Mouse (Mus musculus): ENCODE results near the gene Bach1.

DNA sequence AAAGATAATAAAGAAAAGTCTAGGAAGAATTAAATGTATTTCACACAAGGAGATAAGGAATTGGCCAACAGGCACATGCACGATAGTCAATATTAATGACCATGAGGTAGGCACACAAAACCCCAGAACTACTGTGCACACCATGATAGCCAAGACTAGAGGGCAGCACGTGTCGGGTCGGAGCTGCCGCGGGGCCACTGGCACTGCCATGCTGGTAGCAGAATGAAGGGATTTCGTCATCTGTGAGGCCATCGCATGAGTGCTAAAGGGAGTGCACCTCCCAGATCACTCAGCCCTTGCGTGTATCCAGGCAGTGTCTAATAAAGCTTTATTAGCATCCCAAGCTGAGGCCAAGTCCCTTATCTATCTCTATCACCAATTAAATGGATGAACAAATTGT, 11.2 kb downstream of the Bach1 start:
- TF ChIP-seq CTCF (IDR thresholded peaks at IDR 0.05; ENCODE audit: insufficient read depth, low read depth, low read length): no peak
- TF ChIP-seq POLR2A (IDR thresholded peaks at IDR 0.05; ENCODE audit: insufficient read depth, low read depth, low read length): no peak

Data from olfactory bulb, adult 2 months (tissue).